Mouse (Mus musculus): Measurements from ENCODE around the gene Hspa12b. TPM values are rescaled to one million over a fixed set of nuclear protein-coding genes. Genes with fewer than 3 reads are reported as not detected.

Hspa12b gene
- polyA plus RNA-seq, 1 experiment: 6.0 TPM

DNA sequence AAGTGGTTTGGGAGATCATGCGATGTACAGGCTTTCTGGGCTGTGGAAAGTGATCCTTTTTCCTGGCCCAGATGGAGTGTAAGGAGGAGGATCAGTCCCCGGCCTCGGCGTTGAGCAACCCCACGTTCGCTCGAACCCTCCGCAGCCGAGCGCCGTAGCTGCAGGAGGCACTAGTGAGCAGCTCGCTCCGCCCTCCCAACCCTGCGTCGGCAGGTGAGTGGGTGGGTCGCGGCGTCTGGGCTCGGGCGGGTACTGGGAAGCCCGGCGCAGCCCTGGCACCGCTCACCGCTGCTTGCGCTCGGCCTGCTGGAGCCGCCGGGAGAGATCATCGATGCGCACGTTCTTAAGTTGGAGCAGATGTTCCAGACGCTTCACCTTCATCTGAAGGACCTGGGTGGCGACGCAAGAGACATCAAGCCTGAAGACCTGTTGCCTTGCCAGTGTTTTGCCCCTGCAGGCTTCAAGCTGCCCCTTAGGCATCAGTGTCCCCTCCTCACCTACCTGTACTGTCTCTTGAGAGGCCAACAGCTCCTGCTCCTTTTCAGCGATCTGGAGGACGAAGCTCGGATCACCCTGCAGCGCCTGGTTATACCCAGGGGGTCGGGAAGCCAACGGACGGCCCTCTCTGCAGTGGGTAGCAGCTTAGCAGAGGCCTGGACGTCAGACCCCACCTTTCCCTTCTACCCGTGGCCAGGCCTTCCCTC lies 44.5 kb downstream of the Hspa12b start:
- Histone ChIP-seq H3K27me3 (ENCODE audit: control insufficient read depth, insufficient read depth, insufficient read length) (no peaks in the 10 kb centered on the region), H3K79me3 (ENCODE audit: low read depth) (peaks cover 6% of the 10 kb centered on the region), H3K36me3 (ENCODE audit: control insufficient read depth, insufficient read depth) (no peaks in the 10 kb centered on the region), H3K79me2 (ENCODE audit: control insufficient read depth, insufficient read depth) (peaks cover 8% of the 10 kb centered on the region), H3ac (ENCODE audit: control insufficient read depth, insufficient read length, low read depth) (no peak overlapping the region), H3K4me3 (ENCODE audit: insufficient read depth, poor library complexity, severe bottlenecking) (no peak overlapping the region)
- TF ChIP-seq MYOD1 (IDR thresholded peaks at IDR 0.05; ENCODE audit: control insufficient read depth, insufficient read length, low read depth) (no peak), CTCF (IDR thresholded peaks at IDR 0.05; ENCODE audit: control insufficient read depth, insufficient read depth, insufficient read length) (no peak), MAX (IDR thresholded peaks at IDR 0.05) (no peak), USF1 (IDR thresholded peaks at IDR 0.05; ENCODE audit: low read depth) (no peak), MYOG (IDR thresholded peaks at IDR 0.05; ENCODE audit: control insufficient read depth, extremely low read depth, insufficient read length) (no peak), CEBPB (IDR thresholded peaks at IDR 0.05; ENCODE audit: low read depth) (no peak), FOSL1 (IDR thresholded peaks at IDR 0.05; ENCODE audit: insufficient read depth, low read length, poor library complexity, severe bottlenecking) (no peak)

GRCm38 (mm10) chr2:131172322-131172721 lies 45.2 kb downstream of the Hspa12b start:
- Histone ChIP-seq H3K79me2 (ENCODE audit: control insufficient read depth, insufficient read depth) (peaks cover 16% of the 10 kb centered on the region), H3K4me3 (ENCODE audit: insufficient read depth, poor library complexity, severe bottlenecking) (no peak overlapping the region), H3K27me3 (ENCODE audit: control insufficient read depth, insufficient read depth, insufficient read length) (no peaks in the 10 kb centered on the region), H3K36me3 (ENCODE audit: control insufficient read depth, insufficient read depth) (peaks cover 1% of the 10 kb centered on the region), H3ac (ENCODE audit: control insufficient read depth, insufficient read length, low read depth) (no peak overlapping the region), H3K79me3 (ENCODE audit: low read depth) (peaks cover 12% of the 10 kb centered on the region)
- TF ChIP-seq USF1 (IDR thresholded peaks at IDR 0.05; ENCODE audit: low read depth) (no peak), FOSL1 (IDR thresholded peaks at IDR 0.05; ENCODE audit: insufficient read depth, low read length, poor library complexity, severe bottlenecking) (no peak), MYOD1 (IDR thresholded peaks at IDR 0.05; ENCODE audit: control insufficient read depth, insufficient read length, low read depth) (no peak), CTCF (IDR thresholded peaks at IDR 0.05; ENCODE audit: control insufficient read depth, insufficient read depth, insufficient read length) (no peak), MYOG (IDR thresholded peaks at IDR 0.05; ENCODE audit: control insufficient read depth, extremely low read depth, insufficient read length) (no peak), CEBPB (IDR thresholded peaks at IDR 0.05; ENCODE audit: low read depth) (no peak), MAX (IDR thresholded peaks at IDR 0.05) (no peak)

- peak overlapping the region; percentile 19 for H3ac ChIP-seq (ENCODE audit: control insufficient read depth, insufficient read length, low read depth)
- peaks cover 13% of the 10 kb centered on the region for H3K36me3 ChIP-seq (ENCODE audit: control insufficient read depth, insufficient read depth)
- peak overlapping the region; percentile 8 for H3K4me3 ChIP-seq (ENCODE audit: insufficient read depth, poor library complexity, severe bottlenecking)
- H3K79me3 ChIP-seq (ENCODE audit: low read depth): peaks cover 33% of the 10 kb centered on the region
- H3K79me2 ChIP-seq (ENCODE audit: control insufficient read depth, insufficient read depth): peaks cover 40% of the 10 kb centered on the region
- H3K27me3 ChIP-seq (ENCODE audit: control insufficient read depth, insufficient read depth, insufficient read length): no peaks in the 10 kb centered on the region
- TF ChIP-seq USF1 (IDR thresholded peaks at IDR 0.05; ENCODE audit: low read depth) (no peak), CTCF (IDR thresholded peaks at IDR 0.05; ENCODE audit: control insufficient read depth, insufficient read depth, insufficient read length) (no peak), FOSL1 (IDR thresholded peaks at IDR 0.05; ENCODE audit: insufficient read depth, low read length, poor library complexity, severe bottlenecking) (no peak), MAX (IDR thresholded peaks at IDR 0.05) (no peak), MYOG (IDR thresholded peaks at IDR 0.05; ENCODE audit: control insufficient read depth, extremely low read depth, insufficient read length) (no peak), MYOD1 (IDR thresholded peaks at IDR 0.05; ENCODE audit: control insufficient read depth, insufficient read length, low read depth) (no peak), CEBPB (IDR thresholded peaks at IDR 0.05; ENCODE audit: low read depth) (no peak)
These were observed 47.6 kb downstream of the Hspa12b start for GRCm38 (mm10) chr2:131174700-131175099.

DNA sequence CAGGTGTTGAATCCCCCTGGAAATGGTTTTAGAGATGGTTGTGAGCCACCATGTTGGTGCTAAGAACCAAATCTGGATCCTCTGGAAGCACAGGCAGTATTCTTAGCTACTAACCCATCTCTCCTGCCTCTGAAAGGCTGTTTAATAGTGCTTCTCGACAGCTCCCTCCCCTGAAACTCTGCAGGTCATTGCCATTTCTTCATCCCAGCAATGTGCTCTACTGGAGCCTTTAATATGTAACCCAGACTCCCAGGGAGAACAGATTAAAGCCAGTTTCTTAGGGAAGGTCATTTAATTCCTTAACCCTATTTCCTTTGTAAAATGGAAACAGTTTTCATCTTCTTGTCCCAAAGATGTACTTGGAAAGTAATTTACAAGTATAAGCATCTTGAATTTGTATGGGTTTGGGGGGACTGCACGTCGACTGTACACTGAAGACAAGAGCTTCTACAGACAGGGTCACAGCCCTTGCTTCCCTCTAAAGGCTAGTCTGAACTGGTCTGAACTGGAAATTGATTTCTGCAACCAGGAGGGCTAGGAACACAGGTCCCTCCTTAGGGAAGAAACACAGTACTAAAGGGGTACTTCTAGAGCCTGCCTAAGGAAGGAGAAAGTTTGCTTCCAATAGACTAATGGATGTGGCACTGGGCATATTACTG lies 48.3 kb downstream of the Hspa12b start:
- H3K79me2 ChIP-seq (ENCODE audit: control insufficient read depth, insufficient read depth): peaks cover 46% of the 10 kb centered on the region
- no peak overlapping the region for H3K4me3 ChIP-seq (ENCODE audit: insufficient read depth, poor library complexity, severe bottlenecking)
- TF ChIP-seq CEBPB (IDR thresholded peaks at IDR 0.05; ENCODE audit: low read depth) (no peak), MYOG (IDR thresholded peaks at IDR 0.05; ENCODE audit: control insufficient read depth, extremely low read depth, insufficient read length) (no peak), MAX (IDR thresholded peaks at IDR 0.05) (no peak), FOSL1 (IDR thresholded peaks at IDR 0.05; ENCODE audit: insufficient read depth, low read length, poor library complexity, severe bottlenecking) (no peak), USF1 (IDR thresholded peaks at IDR 0.05; ENCODE audit: low read depth) (no peak), MYOD1 (IDR thresholded peaks at IDR 0.05; ENCODE audit: control insufficient read depth, insufficient read length, low read depth) (no peak), CTCF (IDR thresholded peaks at IDR 0.05; ENCODE audit: control insufficient read depth, insufficient read depth, insufficient read length) (no peak)
- peaks cover 34% of the 10 kb centered on the region for H3K79me3 ChIP-seq (ENCODE audit: low read depth)
- H3K27me3 ChIP-seq (ENCODE audit: control insufficient read depth, insufficient read depth, insufficient read length): no peaks in the 10 kb centered on the region
- peaks cover 13% of the 10 kb centered on the region for H3K36me3 ChIP-seq (ENCODE audit: control insufficient read depth, insufficient read depth)
- H3ac ChIP-seq (ENCODE audit: control insufficient read depth, insufficient read length, low read depth): no peak overlapping the region

DNA sequence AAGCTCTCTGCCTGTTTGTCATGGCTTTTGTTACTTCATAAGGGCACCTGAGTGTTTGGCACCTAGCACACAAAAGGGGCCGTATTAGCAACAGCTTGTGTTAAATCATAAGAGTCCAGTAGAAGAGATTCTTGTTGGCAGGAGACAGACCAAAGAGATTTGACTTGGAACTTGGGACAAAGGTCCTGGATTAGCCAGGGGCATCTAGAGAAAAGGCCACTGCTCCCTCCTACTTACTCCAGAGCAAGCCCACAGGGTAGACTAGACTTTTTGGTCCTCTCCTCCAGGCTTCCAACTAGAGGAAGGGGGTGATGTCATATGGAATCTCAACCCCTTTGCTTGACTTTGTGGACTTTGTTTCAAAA lies 48.8 kb downstream of the Hspa12b start:
- H3K79me2 ChIP-seq (ENCODE audit: control insufficient read depth, insufficient read depth): peaks cover 46% of the 10 kb centered on the region
- no peak for TF ChIP-seq CTCF (IDR thresholded peaks at IDR 0.05; ENCODE audit: control insufficient read depth, insufficient read depth, insufficient read length)
- no peak for TF ChIP-seq FOSL1 (IDR thresholded peaks at IDR 0.05; ENCODE audit: insufficient read depth, low read length, poor library complexity, severe bottlenecking)
- no peak for TF ChIP-seq USF1 (IDR thresholded peaks at IDR 0.05; ENCODE audit: low read depth)
- TF ChIP-seq MYOG (IDR thresholded peaks at IDR 0.05; ENCODE audit: control insufficient read depth, extremely low read depth, insufficient read length): no peak
- TF ChIP-seq MAX (IDR thresholded peaks at IDR 0.05): no peak
- H3K79me3 ChIP-seq (ENCODE audit: low read depth): peaks cover 36% of the 10 kb centered on the region
- H3K27me3 ChIP-seq (ENCODE audit: control insufficient read depth, insufficient read depth, insufficient read length): no peaks in the 10 kb centered on the region
- H3K36me3 ChIP-seq (ENCODE audit: control insufficient read depth, insufficient read depth): peaks cover 13% of the 10 kb centered on the region
- H3ac ChIP-seq (ENCODE audit: control insufficient read depth, insufficient read length, low read depth): no peak overlapping the region
- H3K4me3 ChIP-seq (ENCODE audit: insufficient read depth, poor library complexity, severe bottlenecking): no peak overlapping the region

All from C2C12 (cell line).